Mouse (Mus musculus): ENCODE data around the gene Bcl2l13.
A peak's percentile ranks its signal among the peaks of the same experiment; 100 is the strongest.
"Not testable (repeated sequence)": the region's sequence is repeated elsewhere in the genome, so short reads cannot be mapped to it uniquely, and the experiment has no call there.

Gene Bcl2l13

DNA sequence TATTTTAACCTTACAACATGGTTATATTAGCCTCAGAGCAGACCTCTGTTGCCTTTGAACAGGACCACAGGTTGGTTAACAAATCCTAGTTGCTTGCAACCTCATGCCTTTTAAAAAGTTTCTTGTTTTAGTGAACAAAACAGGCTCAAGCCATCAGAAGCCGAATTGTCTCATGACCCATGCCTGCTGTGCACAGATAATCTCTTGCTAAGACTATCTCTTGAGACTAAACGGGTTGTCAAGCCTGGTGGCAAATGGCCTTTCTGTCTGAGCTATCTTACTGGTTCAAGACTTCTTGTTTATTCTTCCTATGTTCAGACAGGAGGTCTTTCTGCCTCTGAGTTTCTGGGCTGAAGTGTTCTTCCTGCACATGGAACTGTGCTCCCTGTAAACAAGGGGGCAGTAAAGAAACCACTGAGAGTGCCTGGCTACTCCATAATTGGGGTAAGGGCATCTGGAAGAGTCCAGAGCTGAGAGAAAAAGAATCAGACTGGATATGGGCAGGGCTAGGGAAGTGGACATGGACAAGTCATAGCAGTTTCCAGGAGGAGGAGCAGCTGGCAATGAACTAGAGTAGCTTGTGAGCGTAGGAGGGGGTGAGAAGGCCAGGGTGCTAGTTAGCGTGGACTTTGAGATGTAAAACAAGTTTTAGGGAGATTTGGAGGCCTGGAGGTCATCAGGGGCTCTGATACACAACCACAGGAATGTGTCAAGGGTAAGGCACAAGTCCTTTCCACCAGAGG is 5.0 kb upstream of the Bcl2l13 start:
- no peak for DNase-seq

DNA sequence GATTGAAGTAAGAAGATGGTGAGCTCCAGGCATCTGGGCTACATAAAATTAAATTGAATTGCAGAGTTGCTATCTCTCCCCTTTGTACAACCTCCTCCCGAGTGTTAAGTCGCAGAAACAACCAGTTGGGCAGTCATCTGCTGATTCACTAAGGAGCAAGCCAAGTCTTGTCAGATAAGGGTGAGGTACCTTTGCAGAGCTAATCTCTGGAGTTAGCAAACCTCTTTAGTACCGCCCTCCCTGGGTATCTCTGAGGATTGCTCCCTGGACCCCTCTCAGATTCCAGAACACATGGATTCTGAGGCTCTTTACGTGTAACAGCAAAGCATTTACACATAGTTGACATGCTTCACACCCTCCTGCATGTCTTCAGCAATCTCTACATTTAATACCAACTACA is 3.9 kb upstream of the Bcl2l13 start:
- no peak for DNase-seq

DNA sequence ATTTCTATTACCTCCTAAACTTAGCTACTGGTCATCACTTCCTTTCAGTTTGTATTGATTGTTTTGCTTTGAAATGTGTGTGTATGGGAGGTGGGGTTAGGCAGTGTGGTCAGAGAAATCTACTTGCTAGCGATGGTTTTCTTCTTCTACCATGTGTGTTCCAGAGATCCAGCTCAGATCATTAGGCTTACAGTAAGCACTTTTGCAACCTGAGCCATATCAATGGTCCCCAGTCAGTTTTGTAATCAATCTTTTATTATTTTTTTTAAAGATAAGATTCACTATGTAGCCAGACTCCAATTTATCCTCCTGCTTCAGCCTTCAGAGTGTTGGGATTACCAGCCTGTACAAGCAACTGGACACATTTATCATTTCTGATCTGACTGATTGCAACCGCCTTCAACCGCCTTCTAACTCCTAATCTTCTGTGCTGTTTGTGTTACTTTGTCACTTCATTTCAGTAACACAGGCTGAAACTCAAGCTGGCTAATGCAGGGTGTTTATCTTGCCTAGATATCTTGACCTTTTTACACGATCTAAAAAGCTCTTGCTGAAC is 1.2 kb upstream of the Bcl2l13 start:
- DNase-seq, result no peak

DNA sequence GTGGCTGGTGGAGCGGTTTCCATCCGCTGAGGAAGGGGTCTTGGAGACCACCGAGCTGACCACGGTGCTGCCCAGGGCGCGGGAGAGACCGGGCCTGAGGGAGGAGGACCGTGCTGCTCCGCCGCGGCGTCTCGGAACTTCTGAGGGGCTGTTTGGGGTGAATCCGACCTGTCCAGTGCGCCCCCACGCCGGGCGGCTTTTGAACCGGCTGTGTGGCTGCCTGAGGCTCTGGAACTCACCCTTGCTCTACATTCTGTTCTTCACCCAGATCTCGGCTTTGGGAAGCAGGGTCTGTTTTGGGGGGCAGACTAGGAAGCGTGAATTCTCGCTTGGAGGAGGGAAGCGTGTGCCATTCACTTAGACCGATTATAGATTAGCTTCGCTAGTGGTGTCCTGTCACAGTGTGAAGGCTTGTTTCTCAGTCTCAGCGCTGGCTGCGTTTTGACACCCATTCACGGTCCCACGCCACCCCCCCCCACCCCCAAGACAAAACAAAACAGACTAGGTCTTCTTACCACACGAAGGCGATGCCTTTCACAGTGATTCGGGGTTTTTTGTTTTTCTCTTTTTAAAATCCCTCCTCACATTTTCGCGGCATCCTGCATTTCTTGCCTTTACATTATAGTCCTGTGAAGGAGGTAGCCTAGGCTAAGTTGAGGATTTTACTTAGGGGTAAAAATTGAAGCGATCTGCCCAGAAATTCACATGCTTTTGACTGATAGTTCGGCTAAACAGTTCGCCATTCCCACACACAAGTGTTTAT is 558 bp downstream of the Bcl2l13 start:
- DNase-seq, result no peak

DNA sequence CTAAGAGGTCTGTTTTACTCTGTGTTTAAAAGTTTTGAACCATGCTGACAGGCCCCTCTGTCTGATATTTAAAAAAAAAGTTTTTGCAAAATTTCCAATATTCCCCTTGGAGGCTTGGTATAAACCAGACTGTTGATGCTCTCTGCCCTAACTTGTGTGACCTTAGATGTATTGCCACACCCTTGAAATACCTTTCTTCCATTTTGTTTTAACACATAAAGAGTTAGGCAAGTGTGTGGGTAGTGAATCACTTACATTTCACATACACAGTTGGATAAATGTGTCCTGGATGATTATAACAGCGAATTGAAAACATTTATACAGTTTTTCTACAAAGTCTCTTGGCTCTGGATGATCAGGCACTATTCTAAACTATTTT is 1.1 kb downstream of the Bcl2l13 start:
- no peak for DNase-seq

DNA sequence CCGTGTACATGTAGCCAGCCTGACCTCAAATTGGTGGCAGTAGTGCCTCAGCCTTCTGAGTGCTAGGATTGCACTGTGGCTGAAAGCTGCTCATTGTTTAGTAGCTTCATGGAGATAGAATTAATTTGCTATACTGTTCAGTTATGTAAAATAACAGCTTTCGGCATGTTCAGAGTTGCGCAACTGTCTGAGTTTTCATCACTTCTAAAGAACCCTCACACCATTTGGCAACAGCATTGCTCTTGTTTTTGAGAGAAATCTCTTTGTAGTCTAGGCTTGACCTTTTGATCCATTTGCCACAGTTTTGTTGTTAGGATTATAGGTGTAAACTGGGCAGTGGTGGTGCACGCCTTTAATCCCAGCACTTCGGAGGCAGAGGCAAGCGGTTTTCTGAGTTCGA is 4.2 kb downstream of the Bcl2l13 start:
- DNase-seq, result no peak

DNA sequence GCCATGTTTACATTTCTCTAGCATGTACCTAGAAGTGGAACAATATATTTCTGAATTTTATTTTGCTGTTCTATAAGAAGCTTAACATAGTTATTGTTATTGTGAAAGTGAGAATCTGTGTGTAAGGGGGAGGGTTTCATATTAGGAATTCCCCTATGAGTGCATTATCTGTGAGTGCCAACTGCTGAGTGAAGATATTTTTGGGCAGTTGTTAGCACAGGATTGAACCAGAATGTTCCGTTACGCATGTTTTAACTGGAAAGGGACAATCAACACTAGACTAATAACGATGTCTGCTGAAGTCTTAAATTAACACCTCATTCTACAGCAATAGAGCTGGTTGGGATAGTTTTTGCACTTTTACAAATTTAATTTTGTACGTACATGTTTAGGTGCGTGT is 5.7 kb downstream of the Bcl2l13 start:
- DNase-seq, result no peak

DNA sequence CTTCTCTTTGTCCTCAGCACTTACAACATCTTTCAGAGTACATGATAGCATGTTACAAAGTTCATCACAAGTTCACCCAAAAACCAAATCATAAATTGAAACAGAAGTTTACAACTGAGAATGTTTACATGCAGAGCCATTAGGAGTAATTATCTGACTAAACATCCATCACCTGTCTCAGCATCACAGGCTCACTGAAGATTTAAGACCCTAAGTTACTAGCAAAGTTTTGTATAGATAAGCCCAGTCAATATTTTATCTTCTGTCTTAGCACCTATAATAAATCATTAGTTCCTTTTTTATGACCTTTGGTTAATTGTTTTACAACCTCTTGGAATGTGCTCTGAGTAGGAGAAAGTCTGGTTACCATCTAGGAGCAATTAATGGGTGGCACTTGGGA is 14.7 kb downstream of the Bcl2l13 start:
- DNase-seq, result not testable (repeated sequence)

DNA sequence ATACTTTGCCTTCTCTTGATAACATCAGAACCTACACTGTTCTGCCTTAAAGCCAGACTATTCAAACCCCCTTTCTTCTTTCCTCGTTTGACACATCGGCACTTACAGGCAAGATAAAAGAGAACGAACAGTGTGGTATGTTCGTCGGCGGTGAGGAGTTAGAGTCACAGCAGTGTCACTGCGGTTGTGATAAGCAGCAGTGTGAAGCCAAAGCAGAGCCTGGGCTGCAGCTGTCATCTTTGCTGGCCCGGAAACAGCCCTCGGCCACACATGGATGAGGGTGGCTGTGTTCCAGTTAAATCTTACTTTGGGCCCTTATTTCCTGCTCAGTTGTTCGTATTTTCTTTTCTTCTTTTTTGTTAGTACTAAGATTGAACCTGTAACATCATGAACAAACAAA is 18.4 kb downstream of the Bcl2l13 start:
- no peak for DNase-seq

DNA sequence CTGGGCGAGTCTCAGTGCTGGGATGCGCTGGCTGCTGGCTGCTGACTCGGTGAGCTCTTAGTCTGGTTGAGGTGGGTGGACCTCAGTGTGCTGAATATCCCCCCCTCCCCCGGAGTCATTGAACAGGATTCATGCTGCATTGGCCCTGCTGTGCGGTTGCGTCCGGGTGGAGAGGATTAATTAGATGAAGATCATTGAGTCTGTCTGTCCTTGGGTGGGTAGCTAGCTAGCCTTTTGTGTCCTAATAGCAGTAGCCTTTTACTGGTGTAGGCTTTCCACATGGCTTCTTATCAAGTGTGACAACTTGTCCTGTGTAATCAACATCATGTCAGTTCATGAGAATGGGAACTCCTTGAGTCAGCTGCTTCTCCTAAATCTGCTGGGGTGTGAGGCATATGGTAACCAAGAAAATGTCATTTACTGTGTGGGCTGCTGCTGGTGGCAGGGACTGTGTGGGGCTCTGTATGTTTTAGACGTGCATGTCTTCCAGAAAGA is 22.3 kb downstream of the Bcl2l13 start:
- DNase-seq, result no peak

DNA sequence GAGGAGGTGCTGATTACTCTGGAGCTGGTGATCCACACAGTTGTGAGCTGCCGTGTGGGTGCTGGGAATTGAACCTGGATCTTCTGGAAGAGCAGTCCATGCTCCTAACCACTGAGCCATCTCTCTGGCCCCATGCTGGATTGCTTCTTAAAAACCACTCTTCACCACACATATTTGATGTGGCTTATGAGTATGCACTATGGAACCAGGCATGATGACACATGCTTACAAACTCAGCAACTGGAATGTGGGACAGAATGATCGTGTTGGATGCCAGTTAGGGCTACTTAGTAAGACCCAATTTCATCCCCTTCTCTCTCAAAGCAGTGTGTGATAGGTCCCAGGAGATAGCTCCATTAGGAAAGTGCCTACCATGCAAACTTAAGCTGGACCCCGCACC is 24.1 kb downstream of the Bcl2l13 start:
- no peak for DNase-seq

DNA sequence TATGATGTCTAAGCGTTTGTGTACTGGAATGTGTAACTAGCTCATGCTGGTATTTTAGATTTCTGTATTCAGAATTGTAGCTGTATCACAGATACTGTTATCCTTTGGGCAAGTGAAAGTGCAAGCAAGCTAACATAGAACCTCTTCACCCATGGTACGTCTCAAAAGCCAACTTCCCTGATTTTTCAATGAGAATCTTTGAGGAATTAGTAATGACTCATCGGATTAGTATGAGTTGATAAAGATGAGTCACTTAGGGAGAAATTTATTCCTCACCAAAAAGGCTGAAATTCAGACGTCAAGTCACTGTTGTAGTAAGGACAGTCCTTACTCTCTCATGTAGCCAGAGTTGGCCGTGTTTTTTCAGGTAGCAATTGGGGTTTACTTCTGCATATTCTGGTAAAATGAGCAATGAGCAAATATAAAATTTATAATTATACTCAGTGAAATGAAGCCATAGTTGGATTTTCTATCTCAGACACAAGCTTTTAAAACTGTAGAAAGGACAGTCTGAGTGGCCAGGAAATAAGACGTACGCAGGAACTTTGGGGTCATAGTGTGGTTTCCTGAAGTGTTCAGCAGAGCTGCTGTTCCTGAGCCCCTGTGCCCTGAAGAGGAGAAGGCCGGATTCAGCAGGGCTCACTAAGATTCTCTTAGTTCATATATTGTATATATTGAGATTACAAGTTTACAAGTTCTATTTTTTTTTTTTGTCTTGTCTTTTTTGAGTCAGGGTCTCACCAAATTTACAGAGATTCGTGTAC is 30.2 kb downstream of the Bcl2l13 start:
- DNase-seq, result no peak

DNA sequence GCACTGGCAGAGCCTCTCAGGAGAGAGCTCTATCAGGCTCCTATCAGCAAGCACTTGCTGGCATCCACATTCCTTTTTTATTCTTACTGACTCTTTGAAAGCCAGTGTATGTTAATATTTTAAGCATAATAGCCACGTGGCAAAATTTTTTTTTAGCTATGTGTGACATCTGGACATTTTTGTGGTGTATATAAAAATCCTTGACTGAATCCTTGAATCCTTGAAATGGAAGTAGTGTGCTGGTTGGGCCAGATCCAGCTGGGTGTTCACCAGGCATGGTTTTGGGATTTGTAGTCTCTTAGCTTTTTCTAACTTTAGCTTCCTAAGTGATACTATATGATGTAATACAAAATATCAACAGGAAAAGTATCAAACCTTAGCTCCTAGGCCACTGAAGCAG is 32.8 kb downstream of the Bcl2l13 start:
- no peak for DNase-seq

DNA sequence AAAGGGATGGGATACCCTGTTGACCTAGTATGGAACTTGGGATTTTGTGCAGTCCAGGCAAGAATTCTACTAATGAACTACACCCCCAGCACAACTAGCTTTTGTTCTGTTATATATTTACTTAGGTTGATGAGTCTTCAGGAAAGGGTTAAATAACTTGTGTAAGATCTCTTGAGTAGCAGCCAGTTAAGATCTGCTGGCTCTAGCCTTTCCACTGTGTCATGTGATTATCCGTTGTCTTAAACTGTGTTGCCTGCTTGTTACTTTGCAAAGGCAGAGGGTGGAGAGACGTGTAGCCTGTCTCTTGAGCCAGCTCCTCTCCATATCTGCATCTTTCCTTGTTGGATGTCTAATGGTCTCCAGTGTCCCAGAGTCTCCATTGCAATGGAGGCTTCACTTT is 35.3 kb downstream of the Bcl2l13 start:
- DNase-seq, result no peak

DNA sequence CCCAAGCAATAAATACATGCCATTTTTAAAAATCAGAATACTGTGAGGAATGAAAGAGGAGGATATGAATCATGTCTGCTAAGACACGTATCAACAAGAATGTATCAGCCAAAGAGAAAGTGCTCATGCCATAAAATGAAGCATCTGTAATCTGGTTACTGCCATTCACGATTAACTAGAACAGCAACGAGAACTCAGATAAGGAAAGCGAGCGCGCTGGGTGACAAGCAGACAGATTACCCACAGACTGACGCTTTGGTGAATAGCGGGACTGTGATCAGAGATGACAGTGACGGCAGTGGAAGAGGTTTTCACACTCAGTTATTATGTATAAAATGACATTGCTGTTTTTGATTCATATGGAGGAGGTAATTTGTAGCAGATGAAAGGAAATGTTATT is 37.9 kb downstream of the Bcl2l13 start:
- no peak for DNase-seq

DNA sequence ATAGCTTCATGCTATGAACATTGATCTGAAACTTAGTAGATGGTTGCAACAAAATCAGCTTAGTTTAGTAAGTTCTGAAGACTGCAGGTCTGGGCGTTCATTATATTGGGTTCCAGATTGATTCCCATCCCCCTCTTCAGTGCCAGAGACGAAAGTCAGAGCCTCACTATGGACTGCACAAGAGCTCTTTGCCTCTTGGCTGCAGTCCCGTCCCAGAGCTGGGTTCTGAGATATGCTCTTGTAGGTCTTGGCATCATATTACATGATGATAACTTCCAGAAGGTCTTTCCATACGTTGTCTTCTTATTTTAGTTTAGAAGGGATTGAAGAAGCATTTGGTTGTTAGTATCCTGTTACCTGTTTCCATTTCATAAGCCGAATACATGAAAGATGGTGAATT is 43.0 kb downstream of the Bcl2l13 start:
- DNase-seq, result no peak

DNA sequence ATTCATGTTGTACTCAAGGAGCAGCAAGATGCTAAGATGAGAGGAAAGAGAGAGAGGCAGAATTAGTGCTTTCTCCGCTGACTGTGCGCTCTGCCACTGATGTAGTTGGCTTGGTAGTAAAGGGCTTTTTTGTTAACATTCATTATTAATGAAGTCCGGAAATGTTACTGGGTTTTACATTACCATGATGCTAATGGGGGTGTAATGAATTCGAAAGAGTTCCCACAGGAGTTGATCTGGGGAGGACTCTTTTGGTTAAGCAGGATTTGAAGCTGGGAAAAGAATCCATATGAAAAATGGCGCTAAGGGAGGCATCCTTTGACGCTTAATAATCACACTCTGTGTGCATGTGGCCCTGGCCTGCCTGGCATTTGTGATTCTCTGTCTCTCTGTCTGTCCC is 48.4 kb downstream of the Bcl2l13 start:
- no peak for DNase-seq

DNA sequence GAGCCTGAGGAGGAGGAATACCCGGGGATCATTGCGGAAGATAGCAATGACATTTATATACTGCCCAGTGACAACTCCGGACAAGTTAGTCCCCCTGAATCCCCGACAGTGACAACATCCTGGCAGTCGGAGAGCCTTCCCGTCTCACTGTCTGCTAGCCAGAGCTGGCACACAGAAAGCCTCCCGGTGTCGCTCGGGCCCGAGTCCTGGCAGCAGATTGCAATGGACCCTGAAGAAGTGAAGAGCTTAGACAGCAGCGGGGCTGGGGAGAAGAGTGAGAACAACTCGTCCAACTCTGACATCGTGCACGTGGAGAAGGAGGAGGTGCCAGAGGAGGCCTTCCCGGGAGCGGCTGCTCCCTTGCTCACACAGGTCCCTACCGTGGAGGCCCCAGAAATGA is 50.7 kb downstream of the Bcl2l13 start:
- no peak for DNase-seq

DNA sequence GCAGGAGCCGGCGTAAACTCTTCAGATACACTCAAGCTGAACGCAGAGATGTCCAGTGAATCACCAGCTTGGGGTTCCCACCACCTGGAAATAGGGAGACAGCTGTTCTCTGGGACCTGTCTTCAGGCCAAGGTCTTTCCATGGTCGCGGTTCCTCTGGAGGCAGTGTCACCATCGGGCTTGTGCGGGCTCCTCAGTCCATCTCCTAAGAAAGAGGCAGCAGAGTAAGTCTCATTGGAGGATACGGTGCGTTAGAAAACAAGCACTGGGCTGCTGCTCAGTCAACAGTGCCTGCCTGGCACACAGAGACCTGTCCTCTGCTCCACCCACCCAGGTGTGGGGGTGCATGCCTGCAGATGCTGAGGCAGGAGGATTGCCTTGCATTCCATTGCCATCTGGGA is 58.1 kb downstream of the Bcl2l13 start:
- DNase-seq, result no peak

DNA sequence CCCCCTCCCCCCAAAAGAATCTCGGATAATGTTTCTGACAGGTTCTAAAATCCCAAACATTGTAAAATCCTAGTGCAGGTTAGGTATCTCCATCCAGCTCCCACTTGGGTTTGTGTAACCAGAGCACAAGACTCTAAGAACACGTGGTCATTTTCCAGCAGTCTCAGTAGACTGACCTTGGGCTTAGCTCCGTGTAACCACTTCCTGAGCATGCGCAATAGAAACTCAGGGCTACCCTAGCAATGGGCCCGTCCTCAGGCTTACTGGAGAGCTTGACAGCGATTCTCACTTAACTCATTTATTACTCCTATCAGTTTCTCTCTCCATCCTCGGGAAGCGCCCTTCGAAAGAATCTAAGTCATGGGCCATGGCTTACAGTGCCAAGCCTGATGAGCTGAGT is 58.5 kb downstream of the Bcl2l13 start:
- no peak for DNase-seq

DNA sequence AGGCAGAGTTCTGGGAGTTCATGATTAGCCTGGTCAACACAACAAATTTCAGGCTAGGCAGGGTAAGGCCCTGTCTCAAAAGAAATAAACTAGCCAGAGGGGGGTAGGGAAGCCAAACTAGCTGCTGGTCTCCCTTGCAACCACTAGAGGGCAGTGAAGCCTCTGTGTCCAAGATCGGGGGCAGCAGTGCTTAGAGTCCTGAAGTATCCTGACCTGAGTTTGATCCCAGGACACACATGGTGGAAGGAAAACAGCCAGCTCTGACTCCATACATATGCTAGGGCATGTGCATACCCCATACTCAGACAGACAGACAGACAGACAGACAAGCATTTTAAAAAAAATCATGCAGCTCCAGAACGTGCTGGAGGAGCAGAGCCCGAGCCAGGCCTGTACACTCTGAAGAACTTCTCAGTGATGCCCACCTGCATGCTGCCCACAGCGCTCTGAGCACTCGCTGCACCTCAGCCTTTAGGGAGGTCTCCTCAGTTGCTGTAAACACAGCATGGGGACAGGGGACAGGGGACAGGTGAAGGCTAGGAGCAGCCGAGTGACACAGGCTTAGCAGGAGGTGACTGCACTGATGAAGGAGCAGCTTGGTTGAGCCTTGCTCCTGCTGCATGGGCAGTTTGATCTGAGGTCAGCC is 62.3 kb downstream of the Bcl2l13 start:
- DNase-seq, result peak; percentile 53

DNA sequence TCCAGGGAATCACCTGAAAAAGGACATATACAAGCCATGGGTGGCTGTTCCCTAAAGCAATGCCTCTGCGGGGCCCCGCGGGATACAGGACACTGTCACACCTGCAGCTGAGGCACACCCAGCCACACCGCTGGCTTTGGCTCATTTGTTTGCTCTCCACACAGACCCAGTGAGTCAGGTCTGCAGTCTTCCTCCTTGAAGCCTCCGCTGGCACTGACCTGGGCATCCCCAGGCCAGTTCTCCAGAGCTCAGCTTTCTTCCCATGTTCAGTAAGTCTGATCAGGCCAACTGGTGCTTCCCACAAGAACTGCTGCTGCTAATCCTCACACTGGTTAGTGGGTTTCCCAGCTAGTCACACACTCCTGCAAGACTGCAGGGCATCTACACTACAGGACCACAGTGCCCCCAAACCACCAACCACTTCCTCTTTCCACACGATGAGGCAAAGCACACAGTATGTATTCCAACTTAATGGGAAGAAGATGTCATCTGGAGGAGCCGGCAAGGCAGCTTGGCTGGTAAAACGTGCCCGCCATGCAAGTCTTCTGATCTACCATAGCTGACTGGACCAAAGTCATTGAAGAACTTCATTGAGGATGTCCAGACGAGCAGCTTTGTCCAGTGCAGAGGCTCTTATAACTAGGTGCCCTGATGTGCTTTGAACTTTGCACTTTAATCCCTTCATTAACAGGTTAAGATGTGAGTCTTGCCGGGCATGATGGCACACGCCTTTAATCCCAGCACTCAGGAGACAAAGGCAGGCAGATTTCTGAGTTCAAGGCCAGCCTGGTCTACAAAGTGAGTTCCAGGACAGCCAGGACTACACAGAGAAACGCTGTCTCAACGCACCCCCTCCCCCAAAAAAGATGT is 66.0 kb downstream of the Bcl2l13 start:
- DNase-seq, result no peak
